Mouse (Mus musculus) embryonic facial prominence, embryonic 14.5 days (tissue): ENCODE measurements around the gene Rbl1. TPM values are rescaled to one million over a fixed set of nuclear protein-coding genes. Genes with fewer than 3 reads are reported as not detected.
"Not testable (repeated sequence)": the region's sequence is repeated elsewhere in the genome, so short reads cannot be mapped to it uniquely, and the experiment has no call there.

Experiments
- ATAC-seq: fragments of 200-750 bp; cut with Nextera tagmentation; 2 replicates; pipeline ENCODE4 v1.8.0; 2017; ENCODE audit warnings: low read depth, moderate number of reproducible peaks, moderate TSS enrichment
- DNase-seq: peaks from one replicate; pipeline ENCODE4 v3.0.0-alpha.2; 2015; ENCODE audit warnings: low spot score
- H3K27ac ChIP-seq: fragments of 300-500 bp; sonication (generic); replicated peaks from 2 replicates; pipeline ENCODE4 v1.5.1; 2014; ENCODE audit warnings: low read depth, mild to moderate bottlenecking, low read length, moderate library complexity
- H3K27me3 ChIP-seq: fragments of 300-500 bp; sonication (generic); replicated peaks from 2 replicates; pipeline ENCODE4 v1.6.1; 2014; ENCODE audit warnings: low read length; ENCODE audit not compliant: control insufficient read depth, insufficient read depth
- H3K36me3 ChIP-seq: fragments of 300-500 bp; sonication (generic); 2 replicates; pipeline ENCODE4 v1.6.1; 2014; ENCODE audit warnings: low read length, mixed read lengths; ENCODE audit not compliant: control insufficient read depth, insufficient read depth
- H3K4me1 ChIP-seq: fragments of 300-500 bp; sonication (generic); 2 replicates; pipeline ENCODE4 v1.6.1; 2014; ENCODE audit warnings: antibody characterized with exemption, low read length; ENCODE audit not compliant: control insufficient read depth, insufficient read depth
- H3K4me2 ChIP-seq: fragments of 300-500 bp; sonication (generic); 2 replicates; pipeline ENCODE4 v1.6.1; 2014; ENCODE audit warnings: low read depth, mild to moderate bottlenecking, low read length, moderate library complexity, mixed read lengths
- H3K4me3 ChIP-seq: fragments of 300-500 bp; sonication (generic); 2 replicates; pipeline ENCODE4 v1.5.1; 2014; ENCODE audit warnings: low read depth, mild to moderate bottlenecking, low read length
- H3K9ac ChIP-seq: fragments of 300-500 bp; sonication (generic); 2 replicates; pipeline ENCODE4 v1.6.1; 2014; ENCODE audit warnings: low read depth, mild to moderate bottlenecking, low read length, moderate library complexity, mixed read lengths
- H3K9me3 ChIP-seq: fragments of 300-500 bp; sonication (generic); 2 replicates; pipeline ENCODE4 v1.6.1; 2016; ENCODE audit warnings: low read length; ENCODE audit not compliant: control insufficient read depth
- WGBS: fragments of 180-500 bp; shearing (Covaris S2); extraction: QIAGEN DNeasy Blood & Tissue Kit; methylation state at CpG from one replicate; pipeline ENCODE4 v1.1.7; 2014; 5-methylcytosine and 5-hydroxymethylcytosine counted together
- polyA plus RNA-seq: library from polyadenylated mRNA; unstranded; fragments of >200 nt; fragmentation: Nextera tagmentation; extraction: Ambion mirVana; gene quantifications from 2 replicates; pipeline ENCODE4 v1.2.1, GENCODE M21; 2014

The Rbl1 gene
- polyA plus RNA-seq: 16.1 and 17.7 TPM in 2 replicates

DNA sequence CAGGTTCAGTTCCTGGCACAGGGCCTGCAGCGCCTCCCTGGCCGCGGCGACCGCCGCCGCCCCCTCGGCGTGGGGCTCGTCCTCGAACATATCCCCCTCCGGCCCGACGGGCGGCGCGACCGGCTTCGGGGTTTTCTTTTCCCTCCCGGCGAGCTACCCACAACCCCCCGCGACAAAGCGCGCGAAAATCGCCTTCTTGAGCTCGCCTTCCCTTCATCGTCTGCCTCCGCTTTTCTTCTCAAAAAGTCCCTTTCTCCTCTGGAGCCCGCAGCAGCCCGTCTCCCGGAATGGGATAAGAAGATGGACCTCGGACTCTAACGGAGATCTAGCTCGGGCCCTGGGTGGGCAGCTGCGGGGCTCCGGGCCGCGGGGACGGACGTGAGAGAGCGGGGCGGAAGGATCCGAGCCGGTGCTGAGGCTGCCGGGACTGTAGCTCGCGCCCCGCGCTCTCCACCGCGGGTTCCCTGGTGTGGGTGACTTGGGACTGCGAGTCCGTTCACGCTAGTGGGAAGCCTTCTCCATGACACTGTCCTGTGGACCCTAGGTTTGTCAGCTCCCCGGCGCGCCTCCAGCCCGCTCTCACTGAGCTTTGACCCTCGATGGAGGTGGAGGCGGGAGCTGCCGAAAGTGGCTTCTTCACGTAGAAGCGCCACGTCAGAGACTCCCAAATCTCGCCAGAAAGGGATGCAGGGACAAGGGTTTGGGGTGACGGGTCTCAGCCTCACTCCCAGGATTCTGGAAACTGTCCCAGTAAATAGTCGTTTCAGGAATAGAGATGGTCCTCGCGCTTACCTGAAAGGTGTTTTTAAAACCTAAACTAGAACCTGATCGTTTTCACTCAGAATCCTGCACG lies at the start of gene Rbl1:
Gene Rbl1, minus strand, starts transcription at position 169 of the 853 bp plus-strand sequence.
- DNase-seq (peak; percentile 98), ATAC-seq (peak; percentile 89)
- Histone ChIP-seq H3K27me3 (no peaks in the 10 kb centered on the region), H3K4me1 (no peaks in the 10 kb centered on the region; the same call in 1 of the 2 replicates), H3K4me2 (peak within 1 kb of the TSS; percentile 66), H3K27ac (peak within 1 kb of the TSS; percentile 98), H3K9me3 (peaks cover 4% of the 10 kb centered on the region; the same call in 1 of the 2 replicates), H3K36me3 (no peaks in the 10 kb centered on the region), H3K9ac (peak within 1 kb of the TSS; percentile 93), H3K4me3 (peak within 1 kb of the TSS; percentile 75)
- 1% methylated on average over 64 of the region's 73 CpGs for WGBS

DNA sequence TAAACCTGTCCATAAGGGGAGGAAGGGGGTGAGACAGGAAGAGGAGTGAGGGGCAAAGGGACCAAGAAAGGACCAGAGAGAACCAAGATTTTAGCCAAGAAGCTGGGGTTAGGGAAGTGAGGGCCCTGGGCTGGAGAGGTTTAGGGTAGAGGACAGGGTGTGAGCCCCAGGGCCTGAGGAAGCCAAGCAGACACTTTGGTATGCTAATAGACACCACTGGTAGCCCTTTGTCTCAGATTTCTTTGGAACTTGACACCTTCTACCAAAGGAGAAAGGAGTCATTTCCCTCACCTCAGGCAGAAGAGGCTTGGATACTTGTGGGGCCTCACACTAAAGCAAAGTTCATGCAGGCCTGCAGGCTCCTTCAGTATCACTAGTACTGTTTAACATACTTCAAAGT lies 43.8 kb upstream of the Rbl1 start:
- no peaks in the 10 kb centered on the region for H3K27me3 ChIP-seq
- H3K9ac ChIP-seq: no peak overlapping the region
- ATAC-seq (no peak), DNase-seq (no peak)
- no peak overlapping the region for H3K4me3 ChIP-seq
- H3K4me1 ChIP-seq: no peaks in the 10 kb centered on the region
- no peak overlapping the region for H3K4me2 ChIP-seq
- no peaks in the 10 kb centered on the region for H3K36me3 ChIP-seq
- H3K9me3 ChIP-seq: 0 out of 2 replicates have a peak, but pooled peaks cover 5% of the 10 kb centered on the region
- H3K27ac ChIP-seq: no peak overlapping the region

DNA sequence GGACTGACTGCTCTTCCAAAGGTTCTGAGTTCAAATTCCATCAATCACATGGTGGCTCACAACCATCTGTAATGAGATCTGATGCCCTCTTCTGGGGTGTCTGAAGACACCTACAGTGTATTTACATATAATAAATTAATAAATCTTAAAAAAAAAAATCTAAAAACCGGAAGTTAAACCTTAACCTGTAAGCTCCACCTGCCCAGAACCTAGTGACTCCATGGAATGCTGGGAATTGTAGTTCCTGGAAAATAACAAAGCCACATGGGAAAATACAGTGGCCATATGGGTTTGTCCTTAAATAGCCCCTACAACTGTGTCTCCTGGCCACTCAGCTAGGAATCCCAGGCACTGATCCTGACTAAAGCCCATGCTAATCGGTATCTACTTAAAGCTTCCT lies 41.3 kb upstream of the Rbl1 start:
- ATAC-seq (no peak), DNase-seq (no peak)
- Histone ChIP-seq H3K4me3 (no peak overlapping the region), H3K9ac (no peak overlapping the region), H3K4me2 (no peak overlapping the region), H3K27ac (no peak overlapping the region), H3K4me1 (no peaks in the 10 kb centered on the region), H3K27me3 (no peaks in the 10 kb centered on the region), H3K9me3 (no peaks in the 10 kb centered on the region), H3K36me3 (no peaks in the 10 kb centered on the region)
- WGBS: 79% methylated on average over 2 of the region's 2 CpGs

- H3K27me3 ChIP-seq: no peaks in the 10 kb centered on the region
- no peak for ATAC-seq
- no peaks in the 10 kb centered on the region for H3K4me1 ChIP-seq
- H3K9ac ChIP-seq: no peak overlapping the region
- 42% methylated on average over 5 of the region's 5 CpGs for WGBS
- no peak for DNase-seq
- H3K4me3 ChIP-seq: no peak overlapping the region
- H3K9me3 ChIP-seq: no peaks in the 10 kb centered on the region
- no peak overlapping the region for H3K27ac ChIP-seq
- H3K36me3 ChIP-seq: no peaks in the 10 kb centered on the region
- H3K4me2 ChIP-seq: no peak overlapping the region
Measured at GRCm38 (mm10) chr2:157245001-157245400, 40.7 kb upstream of the Rbl1 start.

DNA sequence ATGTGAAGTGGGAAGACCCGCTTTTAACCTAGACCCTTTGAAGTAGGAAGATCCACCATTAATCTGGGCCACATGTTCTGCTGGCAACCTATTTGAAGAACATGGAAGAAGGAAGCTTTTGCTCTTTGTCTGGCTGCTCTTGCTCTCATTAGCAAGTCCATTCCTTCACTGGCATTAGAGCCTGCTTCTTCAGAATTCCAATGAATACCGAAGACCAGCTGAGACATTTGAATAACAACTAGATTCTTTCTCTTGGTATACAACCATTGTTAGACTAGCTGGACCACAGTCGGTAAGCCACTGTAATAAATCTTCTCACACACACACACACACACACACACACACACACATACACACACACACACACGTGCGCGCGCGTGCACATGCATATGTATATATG lies 31.6 kb upstream of the Rbl1 start:
- H3K4me2 ChIP-seq: no peak overlapping the region
- H3K27ac ChIP-seq: no peak overlapping the region
- no peaks in the 10 kb centered on the region for H3K9me3 ChIP-seq
- H3K9ac ChIP-seq: no peak overlapping the region
- no peaks in the 10 kb centered on the region for H3K36me3 ChIP-seq
- no peak for ATAC-seq
- no peak for DNase-seq
- H3K4me3 ChIP-seq: no peak overlapping the region
- H3K4me1 ChIP-seq: no peaks in the 10 kb centered on the region
- H3K27me3 ChIP-seq: no peaks in the 10 kb centered on the region
- whole genome bisulfite sequencing: 92% methylated on average over 8 of the region's 8 CpGs

DNA sequence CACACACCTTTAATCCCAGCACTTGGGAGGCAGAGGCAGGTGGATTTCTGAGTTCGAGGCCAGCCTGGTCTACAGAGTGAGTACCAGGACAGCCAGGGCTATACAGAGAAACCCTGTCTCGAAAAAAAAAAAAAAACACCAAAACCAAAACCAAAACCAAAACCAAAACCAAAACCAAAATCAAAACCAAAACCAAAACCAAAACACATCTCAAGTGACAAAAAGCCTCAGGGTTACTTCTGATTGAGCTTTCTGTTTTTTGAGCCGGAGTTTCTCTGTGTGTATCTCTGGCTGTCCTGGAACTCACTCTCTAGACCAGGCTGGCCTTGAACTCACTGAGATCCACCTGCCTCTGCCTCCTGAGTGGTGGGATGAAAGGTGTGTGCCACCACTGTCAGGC lies 17.6 kb upstream of the Rbl1 start:
- not testable (repeated sequence) for H3K36me3 ChIP-seq, H3K9me3 ChIP-seq, H3K27ac ChIP-seq, H3K27me3 ChIP-seq, ATAC-seq, H3K9ac ChIP-seq, DNase-seq, H3K4me3 ChIP-seq, H3K4me2 ChIP-seq, H3K4me1 ChIP-seq
- 81% methylated on average over 3 of the region's 3 CpGs for WGBS

DNA sequence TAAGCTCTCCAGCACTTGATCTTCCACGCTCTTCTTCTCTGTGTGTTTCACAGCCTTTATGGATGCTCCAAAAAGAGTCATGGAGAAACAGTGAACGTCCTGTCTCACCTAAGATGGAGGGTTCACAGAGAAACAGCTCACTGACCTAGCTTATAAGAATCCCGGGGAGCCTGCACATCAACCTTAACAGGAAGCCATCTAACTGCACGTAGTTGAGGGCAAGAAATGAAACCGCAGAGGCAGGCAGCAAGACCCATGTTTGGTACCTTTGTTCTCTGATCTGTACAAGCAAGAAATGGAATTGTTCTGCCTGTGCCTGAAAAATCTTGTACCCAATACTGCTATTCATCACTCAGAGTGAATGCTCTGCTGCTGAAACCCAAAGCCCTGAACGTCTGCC lies 15.8 kb upstream of the Rbl1 start:
- 75% methylated on average over 6 of the region's 6 CpGs for WGBS
- no peaks in the 10 kb centered on the region for H3K27me3 ChIP-seq
- no peaks in the 10 kb centered on the region for H3K9me3 ChIP-seq
- ATAC-seq (no peak), DNase-seq (no peak)
- no peak overlapping the region for H3K9ac ChIP-seq
- H3K27ac ChIP-seq: no peak overlapping the region
- H3K4me3 ChIP-seq: no peak overlapping the region
- no peak overlapping the region for H3K4me2 ChIP-seq
- H3K36me3 ChIP-seq: no peaks in the 10 kb centered on the region
- H3K4me1 ChIP-seq: no peaks in the 10 kb centered on the region

DNA sequence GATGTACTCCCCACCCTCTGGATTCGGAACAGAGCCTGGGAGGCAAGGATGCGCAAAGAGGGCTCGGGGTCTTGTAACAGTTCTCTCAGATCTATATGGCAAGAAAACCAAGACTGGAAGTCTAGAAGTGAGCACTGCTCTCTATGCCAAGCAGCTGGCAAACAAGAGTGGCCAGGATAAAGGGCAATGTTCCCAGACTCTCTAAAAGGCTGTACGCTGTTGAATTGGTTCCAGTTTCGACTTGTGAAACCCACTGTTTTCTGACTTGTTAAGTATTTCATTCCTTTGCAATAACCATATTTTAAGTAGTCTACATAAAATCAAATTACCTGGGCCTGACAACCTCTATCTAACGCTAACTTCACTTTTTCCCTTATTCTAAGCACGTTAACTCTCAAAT lies 7.4 kb upstream of the Rbl1 start:
- Histone ChIP-seq H3K9me3 (peaks cover 4% of the 10 kb centered on the region; the same call in 1 of the 2 replicates), H3K27me3 (no peaks in the 10 kb centered on the region), H3K4me1 (no peaks in the 10 kb centered on the region), H3K4me2 (no peak overlapping the region), H3K9ac (no peak overlapping the region), H3K4me3 (no peak overlapping the region), H3K36me3 (no peaks in the 10 kb centered on the region), H3K27ac (no peak overlapping the region)
- 92% methylated on average over 7 of the region's 7 CpGs for WGBS
- DNase-seq (no peak), ATAC-seq (no peak)
